Mouse (Mus musculus) midbrain, embryonic 14.5 days (tissue): ENCODE results near the gene Havcr2. TPM values are rescaled to one million over a fixed set of nuclear protein-coding genes. Genes with fewer than 3 reads are reported as not detected.

Experiments used
- ATAC-seq: fragments of 200-750 bp; cut with Nextera tagmentation; 2 replicates; pipeline ENCODE4 v1.8.0; 2017; ENCODE audit warnings: moderate number of reproducible peaks, moderate library complexity; ENCODE audit not compliant: low FRiP score, low TSS enrichment
- DNase-seq: peaks from one replicate; pipeline ENCODE4 v3.0.0-alpha.2; 2015
- H3K27ac ChIP-seq: fragments of 300-500 bp; sonication (generic); replicated peaks from 2 replicates; pipeline ENCODE4 v1.5.1; 2014; ENCODE audit warnings: mild to moderate bottlenecking, low read depth, low read length, moderate library complexity
- H3K27me3 ChIP-seq: fragments of 300-500 bp; sonication (generic); 2 replicates; pipeline ENCODE4 v1.6.1; 2014; ENCODE audit warnings: low read length, control low read depth, mixed read lengths; ENCODE audit not compliant: control insufficient read depth, insufficient read depth
- H3K36me3 ChIP-seq: fragments of 300-500 bp; sonication (generic); 2 replicates; pipeline ENCODE4 v1.6.1; 2014; ENCODE audit warnings: low read length, control low read depth; ENCODE audit not compliant: control insufficient read depth, insufficient read depth
- H3K4me1 ChIP-seq: fragments of 300-500 bp; sonication (generic); 2 replicates; pipeline ENCODE4 v1.6.1; 2014; ENCODE audit warnings: mild to moderate bottlenecking, antibody characterized with exemption, low read length, control low read depth; ENCODE audit not compliant: control insufficient read depth, insufficient read depth
- H3K4me2 ChIP-seq: fragments of 300-500 bp; sonication (generic); 2 replicates; pipeline ENCODE4 v1.6.1; 2014; ENCODE audit warnings: mild to moderate bottlenecking, low read length, moderate library complexity
- H3K4me3 ChIP-seq: fragments of 300-500 bp; sonication (generic); replicated peaks from 2 replicates; pipeline ENCODE4 v1.5.1; 2014; ENCODE audit warnings: low read depth, low read length
- H3K9ac ChIP-seq: fragments of 300-500 bp; sonication (generic); replicated peaks from 2 replicates; pipeline ENCODE4 v1.6.1; 2014; ENCODE audit warnings: mild to moderate bottlenecking, low read length, moderate library complexity
- H3K9me3 ChIP-seq: fragments of 300-500 bp; sonication (generic); 2 replicates; pipeline ENCODE4 v1.6.1; 2016; ENCODE audit warnings: low read length, control low read depth, mixed read lengths; ENCODE audit not compliant: control insufficient read depth
- WGBS: fragments of 180-500 bp; shearing (Covaris S2); extraction: QIAGEN DNeasy Blood & Tissue Kit; methylation state at CpG from one replicate; pipeline ENCODE4 v1.1.7; 2014; 5-methylcytosine and 5-hydroxymethylcytosine counted together
- polyA plus RNA-seq: library from polyadenylated mRNA; unstranded; fragments of >200 nt; fragmentation: Nextera tagmentation; extraction: Ambion mirVana; gene quantifications from 2 replicates; pipeline ENCODE4 v1.2.1, GENCODE M21; 2014

Havcr2 gene
- polyA plus RNA-seq, 1 experiment from 2014 or later, result 0.18 TPM

- H3K9me3 ChIP-seq, result no peaks in the 10 kb centered on the region
- ATAC-seq (no peak), DNase-seq (no peak)
- no peak overlapping the region for H3K4me3 ChIP-seq
- H3K4me2 ChIP-seq, result no peak overlapping the region
- no peak overlapping the region for H3K27ac ChIP-seq
- H3K4me1 ChIP-seq, result no peaks in the 10 kb centered on the region
- 82% methylated on average over 13 of the region's 13 CpGs for WGBS
- peaks cover 6% of the 10 kb centered on the region for H3K36me3 ChIP-seq
- no peak overlapping the region for H3K9ac ChIP-seq
- no peaks in the 10 kb centered on the region for H3K27me3 ChIP-seq
Observed at GRCm38 (mm10) chr11:46447644-46448484, 6.9 kb upstream of the Havcr2 start.

GRCm38 (mm10) chr11:46449461-46450080 lies 5.2 kb upstream of the Havcr2 start:
- no peaks in the 10 kb centered on the region for H3K9me3 ChIP-seq
- H3K36me3 ChIP-seq, result no peaks in the 10 kb centered on the region
- no peak overlapping the region for H3K27ac ChIP-seq
- ATAC-seq, result no peak
- H3K4me1 ChIP-seq, result no peaks in the 10 kb centered on the region
- H3K9ac ChIP-seq, result no peak overlapping the region
- WGBS, result 82% methylated on average over 11 of the region's 11 CpGs
- no peak overlapping the region for H3K4me2 ChIP-seq
- no peak overlapping the region for H3K4me3 ChIP-seq
- no peak for DNase-seq
- no peaks in the 10 kb centered on the region for H3K27me3 ChIP-seq

DNA sequence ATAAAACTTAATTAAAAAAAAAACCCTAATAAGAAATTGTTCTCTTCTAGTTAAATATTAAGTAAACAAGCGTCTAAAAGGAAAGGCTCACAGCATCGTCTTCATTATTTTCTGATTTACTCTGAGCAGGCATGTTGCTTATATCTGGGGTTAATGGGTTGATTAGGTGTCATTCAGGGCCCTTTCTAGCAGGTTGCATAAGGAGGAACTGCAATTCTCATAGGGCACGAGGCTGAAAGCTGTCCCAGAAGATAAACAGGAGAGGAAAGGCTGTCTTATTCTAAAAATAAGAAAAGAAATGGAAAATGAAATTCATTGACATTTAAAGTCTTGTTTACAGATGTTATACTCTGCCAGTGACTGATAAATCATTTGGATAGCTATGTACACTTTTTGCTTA lies 5.2 kb downstream of the Havcr2 start:
- Histone ChIP-seq H3K4me2 (no peak overlapping the region), H3K27me3 (no peaks in the 10 kb centered on the region), H3K9ac (no peak overlapping the region), H3K4me1 (no peaks in the 10 kb centered on the region), H3K36me3 (no peaks in the 10 kb centered on the region), H3K27ac (no peak overlapping the region), H3K4me3 (no peak overlapping the region), H3K9me3 (no peaks in the 10 kb centered on the region)
- WGBS, result 89% methylated on average over 3 of the region's 3 CpGs
- ATAC-seq, result no peak
- DNase-seq, result no peak

- Histone ChIP-seq H3K9me3 (no peaks in the 10 kb centered on the region), H3K4me1 (no peaks in the 10 kb centered on the region), H3K27me3 (no peaks in the 10 kb centered on the region), H3K36me3 (no peaks in the 10 kb centered on the region), H3K27ac (no peak overlapping the region), H3K4me2 (no peak overlapping the region), H3K4me3 (no peak overlapping the region), H3K9ac (no peak overlapping the region)
- DNase-seq, result no peak
- 85% methylated on average over 5 of the region's 5 CpGs for WGBS
- no peak for ATAC-seq
Observed at GRCm38 (mm10) chr11:46461362-46461761, 6.6 kb downstream of the Havcr2 start.

- Histone ChIP-seq H3K4me1 (no peaks in the 10 kb centered on the region), H3K27ac (no peak overlapping the region), H3K9ac (no peak overlapping the region), H3K4me2 (no peak overlapping the region), H3K36me3 (no peaks in the 10 kb centered on the region), H3K9me3 (no peaks in the 10 kb centered on the region), H3K4me3 (no peak overlapping the region), H3K27me3 (no peaks in the 10 kb centered on the region)
- ATAC-seq (no peak), DNase-seq (no peak)
- WGBS, result 70% methylated on average over 5 of the region's 5 CpGs
Observed at GRCm38 (mm10) chr11:46461931-46462330, 7.2 kb downstream of the Havcr2 start.

GRCm38 (mm10) chr11:46466878-46467277 lies 12.1 kb downstream of the Havcr2 start:
- no peak overlapping the region for H3K27ac ChIP-seq
- H3K9me3 ChIP-seq, result no peaks in the 10 kb centered on the region
- DNase-seq, result no peak
- no peak overlapping the region for H3K4me2 ChIP-seq
- 93% methylated on average over 2 of the region's 2 CpGs for WGBS
- H3K36me3 ChIP-seq, result no peaks in the 10 kb centered on the region
- H3K27me3 ChIP-seq, result no peaks in the 10 kb centered on the region
- no peak for ATAC-seq
- H3K9ac ChIP-seq, result no peak overlapping the region
- no peaks in the 10 kb centered on the region for H3K4me1 ChIP-seq
- no peak overlapping the region for H3K4me3 ChIP-seq

- DNase-seq (no peak), ATAC-seq (no peak)
- Histone ChIP-seq H3K9ac (no peak overlapping the region), H3K4me1 (no peaks in the 10 kb centered on the region), H3K9me3 (no peaks in the 10 kb centered on the region), H3K27ac (no peak overlapping the region), H3K4me3 (no peak overlapping the region), H3K4me2 (no peak overlapping the region), H3K27me3 (no peaks in the 10 kb centered on the region), H3K36me3 (no peaks in the 10 kb centered on the region)
- 92% methylated on average over 4 of the region's 4 CpGs for WGBS
Observed at GRCm38 (mm10) chr11:46474220-46474619, 19.5 kb downstream of the Havcr2 start.

GRCm38 (mm10) chr11:46479311-46479710 lies 24.6 kb downstream of the Havcr2 start:
- DNase-seq, result no peak
- H3K9me3 ChIP-seq, result no peaks in the 10 kb centered on the region
- no peak overlapping the region for H3K9ac ChIP-seq
- no peak for ATAC-seq
- H3K36me3 ChIP-seq, result no peaks in the 10 kb centered on the region
- no peaks in the 10 kb centered on the region for H3K4me1 ChIP-seq
- H3K4me3 ChIP-seq, result no peak overlapping the region
- WGBS, result 88% methylated on average over 9 of the region's 9 CpGs
- no peak overlapping the region for H3K27ac ChIP-seq
- no peaks in the 10 kb centered on the region for H3K27me3 ChIP-seq
- no peak overlapping the region for H3K4me2 ChIP-seq

- Histone ChIP-seq H3K4me2 (no peak overlapping the region), H3K4me1 (no peaks in the 10 kb centered on the region), H3K27ac (no peak overlapping the region), H3K36me3 (no peaks in the 10 kb centered on the region), H3K9me3 (no peaks in the 10 kb centered on the region), H3K27me3 (no peaks in the 10 kb centered on the region), H3K4me3 (no peak overlapping the region), H3K9ac (no peak overlapping the region)
- WGBS, result 86% methylated on average over 7 of the region's 7 CpGs
- ATAC-seq (no peak), DNase-seq (no peak)
Observed at GRCm38 (mm10) chr11:46480517-46480916, 25.8 kb downstream of the Havcr2 start.
